Mouse (Mus musculus) frontal cortex, postnatal 25 days (tissue): ENCODE data around the gene Arntl2.
"Not testable (repeated sequence)": the region's sequence is repeated elsewhere in the genome, so short reads cannot be mapped to it uniquely, and the experiment has no call there.

Experiments
- DNase-seq, 2 experiments: peaks; one replicate each; pipeline ENCODE4 v3.0.0; 2022; ENCODE audit warnings: low spot score in 2 of 2

Arntl2 gene

DNA sequence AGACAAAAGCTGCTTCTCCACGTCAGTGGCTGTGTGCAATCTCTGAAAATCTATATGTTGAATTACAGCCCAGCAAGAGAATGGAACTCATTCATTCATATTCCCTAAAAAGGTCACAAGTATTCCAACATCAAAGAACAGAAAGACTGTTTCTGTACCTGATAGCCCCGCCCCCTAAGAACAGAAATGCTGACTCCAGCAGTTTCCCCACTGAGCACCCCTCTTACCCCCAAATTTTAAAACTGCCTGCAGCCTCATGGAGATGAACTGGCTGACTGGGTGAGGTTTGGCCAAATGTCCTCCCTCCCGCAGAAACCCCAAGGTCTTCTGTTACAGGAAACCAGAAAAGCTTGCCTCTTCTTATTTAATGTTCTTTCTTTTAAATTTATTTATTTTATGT, 51.5 kb downstream of the Arntl2 start:
- no peak for DNase-seq

GRCm38 (mm10) chr6:146848281-146848680, 52.4 kb downstream of the Arntl2 start:
- no peak for DNase-seq

DNA sequence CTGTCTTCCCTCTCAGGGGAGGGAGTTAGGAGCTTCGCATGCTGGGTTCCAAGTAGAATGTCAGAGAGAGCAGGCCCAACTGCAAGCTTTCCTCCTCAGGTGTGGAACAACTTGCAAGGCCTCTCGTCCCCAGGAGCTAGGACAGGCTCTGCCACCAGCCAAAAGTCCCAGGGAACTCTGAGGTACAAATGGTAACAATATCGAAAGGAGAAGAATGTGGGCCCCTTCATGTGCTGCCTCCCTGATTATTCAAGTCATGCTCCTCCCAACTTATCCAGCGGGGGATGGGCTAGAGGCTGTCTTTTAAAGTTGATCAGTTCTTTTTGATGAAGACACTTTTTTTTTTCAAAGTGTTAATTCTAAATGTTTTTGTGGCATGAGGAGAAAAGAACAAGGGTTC, 54.2 kb downstream of the Arntl2 start, which contains the start of gene Smco2:
Smco2 (plus strand) TSS at position 55 of the 400 bp plus-strand sequence.
- no peak for DNase-seq

GRCm38 (mm10) chr6:146851916-146852315, 56.1 kb downstream of the Arntl2 start:
- no peak for DNase-seq

- DNase-seq = no peak
Observed at GRCm38 (mm10) chr6:146852739-146853138, 56.9 kb downstream of the Arntl2 start.

DNA sequence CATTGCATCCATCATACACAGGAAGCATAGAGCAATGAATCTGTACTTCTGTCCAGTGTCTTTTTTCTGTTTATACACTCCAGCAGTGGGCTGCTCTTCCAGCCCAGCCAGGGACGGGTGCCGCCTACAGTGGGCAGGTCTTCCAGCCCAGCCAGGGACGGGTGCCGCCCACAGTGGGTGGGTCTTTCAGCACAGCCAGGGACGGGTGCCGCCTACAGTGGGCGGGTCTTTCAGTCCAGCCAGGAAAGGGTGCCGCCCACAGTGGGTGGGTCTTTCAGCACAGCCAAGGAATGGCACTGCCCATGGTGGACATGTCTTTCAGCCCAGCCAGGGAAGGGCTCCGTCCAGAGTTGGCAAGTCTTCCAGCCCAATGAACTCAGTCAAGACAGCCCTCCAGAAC, 59.3 kb downstream of the Arntl2 start:
- DNase-seq = no peak

DNA sequence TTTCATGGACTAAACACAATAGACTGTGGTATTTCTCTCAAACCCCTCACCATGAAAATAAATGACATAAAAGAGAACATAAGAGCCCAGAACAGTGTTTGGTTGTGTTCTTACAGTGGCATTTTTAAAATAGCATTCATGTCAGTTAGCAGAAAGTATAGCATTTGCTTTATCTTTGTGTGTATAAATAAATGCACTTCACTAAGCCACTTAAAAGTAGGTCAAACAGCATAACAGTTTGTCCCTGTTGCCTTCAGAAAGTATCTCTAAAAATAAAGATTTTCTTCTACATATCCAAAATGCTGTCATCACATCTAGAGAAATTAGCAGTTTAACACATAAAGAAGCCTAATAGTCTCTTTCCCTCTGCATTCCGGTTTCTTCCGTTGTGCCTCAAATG, 61.5 kb downstream of the Arntl2 start:
- DNase-seq = no peak

GRCm38 (mm10) chr6:146863154-146863553, 67.3 kb downstream of the Arntl2 start:
- DNase-seq = no peak

DNA sequence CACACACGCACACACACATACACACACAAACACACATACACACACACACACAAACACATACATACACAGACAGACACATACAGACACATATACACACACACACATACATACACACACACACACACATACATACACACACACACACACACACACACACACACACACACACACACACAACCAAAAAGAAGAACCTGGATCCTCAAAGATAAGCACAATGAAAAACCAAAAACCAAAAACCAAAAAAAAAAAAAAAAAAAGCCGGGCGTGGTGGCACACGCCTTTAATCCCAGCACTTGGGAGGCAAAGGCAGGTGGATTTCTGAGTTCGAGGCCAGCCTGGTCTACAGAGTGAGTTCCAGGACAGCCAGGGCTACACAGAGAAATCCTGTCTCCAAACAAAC, 68.5 kb downstream of the Arntl2 start:
- DNase-seq = not testable (repeated sequence)

DNA sequence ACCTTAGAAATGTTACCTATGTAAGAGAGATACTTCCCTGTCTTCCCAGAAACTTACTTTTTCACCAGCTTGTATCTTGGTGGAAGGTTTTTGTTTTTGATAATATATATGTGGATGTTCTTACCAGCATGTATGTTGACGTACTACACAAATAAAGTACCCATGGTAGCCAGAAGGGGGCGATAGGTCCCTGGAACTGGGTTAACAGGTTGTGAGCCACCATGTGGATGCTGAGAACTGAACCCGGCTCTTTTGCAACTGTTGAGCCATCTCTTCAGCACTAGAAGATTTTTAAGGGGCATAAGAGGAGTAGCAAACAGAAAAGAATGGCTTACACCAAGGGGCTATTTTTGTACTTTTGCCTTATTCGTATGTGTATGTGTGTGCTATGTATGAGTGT, 69.8 kb downstream of the Arntl2 start:
- DNase-seq = no peak

DNA sequence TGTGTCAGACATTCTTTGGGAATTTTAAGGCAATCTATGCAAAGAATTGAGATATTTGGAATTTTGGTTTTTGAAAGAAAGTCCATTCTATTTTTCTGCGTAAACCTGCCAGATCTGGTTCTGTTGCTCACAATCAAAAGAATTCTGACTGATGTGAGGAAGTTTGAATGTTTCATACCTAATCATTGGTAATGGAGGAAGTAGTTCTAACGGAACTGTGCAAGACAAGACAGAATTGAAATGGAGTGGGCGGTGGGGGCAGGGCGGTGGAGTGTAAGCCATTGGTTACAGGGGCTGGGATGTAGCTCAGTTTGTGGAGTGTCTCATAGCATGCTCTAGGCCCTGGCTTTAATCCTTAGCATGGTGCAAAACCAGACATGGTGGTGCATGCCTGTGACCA, 76.1 kb downstream of the Arntl2 start:
- no peak for DNase-seq

DNA sequence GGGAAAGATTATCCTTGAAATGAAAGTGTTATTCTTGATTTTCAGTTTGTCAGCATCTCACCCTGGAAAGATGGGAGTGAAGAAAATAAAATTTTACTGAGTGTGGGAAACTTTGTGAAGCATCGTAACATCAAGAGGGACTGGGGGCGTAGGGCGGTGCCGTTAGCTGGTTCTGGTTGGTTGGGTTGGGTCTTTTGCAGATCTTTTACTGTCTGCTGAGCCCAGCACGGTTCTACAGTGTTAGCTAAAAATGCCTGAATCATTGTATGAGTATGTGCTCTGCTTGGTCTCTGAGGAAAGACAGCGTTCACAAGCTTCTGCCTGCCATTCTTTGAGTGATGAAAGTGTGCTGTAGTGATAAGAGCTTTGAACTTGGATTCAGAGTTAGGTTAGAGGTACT, 78.6 kb downstream of the Arntl2 start:
- no peak for DNase-seq

- DNase-seq = no peak
Observed at GRCm38 (mm10) chr6:146876820-146877219, 81.0 kb downstream of the Arntl2 start.

DNA sequence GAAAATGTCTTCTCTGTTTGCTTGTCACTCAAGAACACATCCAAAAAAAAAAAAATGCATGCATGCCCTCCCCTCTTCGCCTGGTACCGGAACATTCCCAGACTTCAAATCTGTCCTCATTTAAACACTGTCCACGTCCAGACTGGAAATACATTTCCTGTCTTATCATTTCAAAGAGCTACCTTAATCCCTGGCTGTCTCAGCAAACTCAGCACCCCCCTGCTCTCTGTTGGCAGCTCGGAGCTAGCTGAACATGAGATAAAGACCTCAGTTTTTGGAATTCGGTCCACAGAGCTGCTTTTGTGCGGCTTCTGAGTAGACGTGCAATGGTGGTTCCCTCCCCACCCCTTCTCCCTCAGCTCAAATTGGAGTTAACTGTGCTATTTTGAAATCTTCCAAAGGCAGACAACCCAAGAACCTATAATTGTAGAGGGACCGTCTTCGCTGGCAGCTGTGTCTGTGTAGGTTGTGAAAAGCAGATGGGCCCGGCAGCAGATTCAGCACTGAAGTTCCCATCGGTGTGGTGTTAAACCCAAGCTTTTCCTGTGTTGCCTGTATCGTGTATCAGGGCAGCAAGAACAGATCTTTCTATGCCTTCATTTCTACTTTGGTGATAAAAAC, 81.7 kb downstream of the Arntl2 start:
- peak; percentile 40 to 46 for DNase-seq

DNA sequence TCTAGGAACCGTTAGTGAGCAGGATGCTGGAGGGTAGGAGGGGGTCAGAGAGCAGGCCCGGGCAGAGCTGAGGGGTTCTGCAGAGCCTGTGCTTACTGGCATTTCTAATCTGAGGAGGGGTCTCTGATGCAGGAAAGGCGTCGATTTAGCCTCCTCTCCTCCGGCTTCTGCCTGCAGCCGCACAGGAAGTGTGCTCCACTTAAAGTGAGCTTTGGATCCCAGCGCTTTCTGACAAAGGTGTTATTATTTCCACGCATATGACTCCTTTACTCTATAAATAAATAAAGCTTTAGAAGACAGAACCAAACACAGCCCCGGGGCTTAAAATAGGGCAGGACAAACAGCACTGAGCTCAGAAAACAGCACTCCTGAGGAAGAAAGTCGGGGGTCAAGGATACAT, 83.1 kb downstream of the Arntl2 start:
- no peak for DNase-seq

- DNase-seq = no peak
Observed at GRCm38 (mm10) chr6:146879856-146880255, 84.0 kb downstream of the Arntl2 start.

DNA sequence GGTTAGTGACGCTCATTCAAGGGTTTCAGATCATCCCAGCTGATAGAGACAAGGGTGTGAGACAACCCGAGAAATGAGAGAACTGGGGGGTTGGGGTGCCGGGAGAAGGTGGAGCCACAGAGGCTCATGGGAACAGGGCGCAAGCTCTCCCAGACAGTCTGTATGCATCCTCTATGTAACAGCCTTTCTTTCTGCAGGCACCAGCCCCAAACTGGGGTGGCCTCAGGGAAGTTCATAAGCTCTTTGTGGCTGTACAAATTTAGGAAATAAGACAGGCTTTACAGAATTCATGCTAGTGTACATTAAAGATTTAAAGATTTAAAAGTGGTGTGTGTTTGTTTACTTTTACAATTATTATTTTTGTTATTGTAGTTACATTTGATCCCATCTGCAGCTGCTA, 84.4 kb downstream of the Arntl2 start:
- no peak for DNase-seq

- no peak for DNase-seq
Observed at GRCm38 (mm10) chr6:146881896-146882770, 86.3 kb downstream of the Arntl2 start.
